Mouse (Mus musculus): ENCODE results near the gene Arhgap25.
"Not testable (repeated sequence)": the region's sequence is repeated elsewhere in the genome, so short reads cannot be mapped to it uniquely, and the experiment has no call there.

Gene Arhgap25

GRCm38 (mm10) chr6:87532953-87533710 is at the start of gene Arhgap25:
Gene Arhgap25, minus strand, starts transcription at chr6:87533259.
- DNase-seq, result peak; percentile 53

- DNase-seq, result peak; percentile 90
Measured at GRCm38 (mm10) chr6:87582456-87582855, 49.4 kb upstream of the Arhgap25 start.

DNA sequence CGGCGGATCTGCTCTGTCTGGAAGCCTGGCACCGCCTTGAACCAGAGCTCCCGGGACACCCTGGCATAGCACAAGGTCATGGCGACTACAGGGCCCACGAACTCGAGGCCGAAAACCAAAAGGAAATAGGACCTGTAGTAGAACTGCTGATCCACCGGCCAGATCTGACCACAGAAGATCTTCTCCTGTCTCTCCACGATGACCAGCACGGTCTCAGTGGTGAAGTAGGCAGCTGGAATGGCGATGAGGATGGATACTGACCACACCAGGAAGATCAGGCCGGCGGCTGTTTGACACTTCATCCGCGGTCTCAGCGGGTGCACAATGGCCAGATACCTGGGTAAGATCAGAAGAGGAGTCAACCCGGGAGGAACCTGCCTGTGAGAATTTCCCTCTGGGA is 48.5 kb upstream of the Arhgap25 start:
- no peak for DNase-seq

DNA sequence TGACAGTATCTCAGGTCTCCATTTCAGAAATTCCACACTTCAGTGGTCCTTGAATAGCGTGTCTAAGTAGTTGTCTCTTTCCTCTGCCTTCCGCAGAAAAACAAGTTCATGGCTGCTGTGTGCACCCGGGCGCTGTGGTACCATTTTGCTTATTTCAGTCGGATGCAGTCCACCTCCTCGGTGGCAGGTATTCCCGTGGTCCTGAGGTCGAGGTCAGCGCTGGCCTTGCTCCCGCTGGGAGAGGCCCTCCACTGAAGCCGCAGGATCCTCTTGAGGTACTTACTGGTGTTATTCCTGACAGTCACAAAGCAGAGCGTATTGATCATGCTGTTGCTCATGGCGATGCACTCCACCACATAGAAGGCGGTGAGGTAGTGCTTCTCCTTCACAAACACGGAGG is 48.0 kb upstream of the Arhgap25 start:
- no peak for DNase-seq

- no peak for DNase-seq
Measured at GRCm38 (mm10) chr6:87578247-87578646, 45.2 kb upstream of the Arhgap25 start.

- no peak for DNase-seq
Measured at GRCm38 (mm10) chr6:87576648-87577330, 43.7 kb upstream of the Arhgap25 start.

DNA sequence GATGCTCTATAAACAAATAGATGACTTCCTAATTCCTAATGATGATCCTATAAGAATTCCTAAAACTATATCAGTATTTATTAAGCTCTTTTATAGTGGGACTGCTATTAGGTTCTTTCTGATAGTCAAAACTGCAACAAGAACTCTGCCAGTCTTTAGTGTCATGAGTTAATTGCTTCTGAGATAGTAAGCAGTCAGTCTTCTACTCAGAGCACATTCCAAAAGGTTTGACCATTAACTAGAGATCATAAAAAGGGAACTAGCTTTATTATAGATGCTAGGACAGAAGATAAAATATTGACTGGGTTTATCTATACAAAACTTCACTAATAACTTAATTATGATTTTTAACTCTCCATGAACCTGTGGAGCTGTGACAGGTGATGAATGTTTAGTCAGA is 38.8 kb upstream of the Arhgap25 start:
- DNase-seq, result not testable (repeated sequence)

DNA sequence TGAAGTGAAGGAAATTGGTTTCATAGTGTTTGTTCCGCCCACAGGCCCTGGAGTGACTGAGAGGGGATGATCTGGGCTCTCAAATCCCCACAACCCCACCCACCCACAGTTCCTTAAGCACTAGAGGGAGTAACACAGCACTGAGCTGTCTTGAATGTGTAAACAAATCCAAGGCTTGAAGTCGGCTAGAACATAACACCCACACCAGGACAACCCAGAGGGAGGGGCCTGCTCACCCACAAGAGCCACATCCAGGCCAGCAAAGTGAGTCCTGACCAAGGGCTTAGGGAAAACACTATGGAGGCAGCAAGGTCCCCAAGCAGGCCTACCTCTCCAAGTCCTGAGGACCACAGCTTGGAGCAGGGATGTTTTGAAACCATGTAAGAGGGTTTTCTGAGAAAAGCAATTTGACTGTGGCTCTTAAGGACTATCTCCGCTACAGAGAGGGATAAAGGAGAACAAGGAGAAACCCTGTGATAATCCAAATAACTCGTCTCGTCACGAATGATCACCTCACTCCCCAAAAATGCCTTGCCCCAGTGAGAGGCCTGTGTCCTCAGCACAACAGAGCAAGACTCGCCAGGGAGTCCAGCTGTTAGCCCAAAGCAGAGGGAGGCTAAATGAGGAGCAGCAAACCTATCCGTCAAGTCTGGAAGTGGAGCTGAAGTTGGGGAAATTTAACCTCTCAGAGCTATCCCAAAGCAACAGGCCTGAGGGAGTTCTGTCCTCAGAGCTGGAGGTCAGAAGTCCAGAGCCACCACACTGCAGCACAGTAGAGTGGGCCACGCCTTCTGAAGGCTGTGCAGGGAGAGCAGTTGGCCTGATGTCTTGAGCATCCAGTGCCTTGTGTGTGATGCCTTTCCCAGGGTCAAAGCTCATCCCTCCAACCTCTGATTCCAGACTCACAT is 34.9 kb upstream of the Arhgap25 start:
- DNase-seq, result peak; percentile 55

GRCm38 (mm10) chr6:87565166-87565565 is 32.1 kb upstream of the Arhgap25 start:
- DNase-seq, result peak; percentile 42

- DNase-seq, result no peak
Measured at GRCm38 (mm10) chr6:87564356-87564755, 31.3 kb upstream of the Arhgap25 start.

GRCm38 (mm10) chr6:87553724-87554123 is 20.7 kb upstream of the Arhgap25 start:
- no peak for DNase-seq

DNA sequence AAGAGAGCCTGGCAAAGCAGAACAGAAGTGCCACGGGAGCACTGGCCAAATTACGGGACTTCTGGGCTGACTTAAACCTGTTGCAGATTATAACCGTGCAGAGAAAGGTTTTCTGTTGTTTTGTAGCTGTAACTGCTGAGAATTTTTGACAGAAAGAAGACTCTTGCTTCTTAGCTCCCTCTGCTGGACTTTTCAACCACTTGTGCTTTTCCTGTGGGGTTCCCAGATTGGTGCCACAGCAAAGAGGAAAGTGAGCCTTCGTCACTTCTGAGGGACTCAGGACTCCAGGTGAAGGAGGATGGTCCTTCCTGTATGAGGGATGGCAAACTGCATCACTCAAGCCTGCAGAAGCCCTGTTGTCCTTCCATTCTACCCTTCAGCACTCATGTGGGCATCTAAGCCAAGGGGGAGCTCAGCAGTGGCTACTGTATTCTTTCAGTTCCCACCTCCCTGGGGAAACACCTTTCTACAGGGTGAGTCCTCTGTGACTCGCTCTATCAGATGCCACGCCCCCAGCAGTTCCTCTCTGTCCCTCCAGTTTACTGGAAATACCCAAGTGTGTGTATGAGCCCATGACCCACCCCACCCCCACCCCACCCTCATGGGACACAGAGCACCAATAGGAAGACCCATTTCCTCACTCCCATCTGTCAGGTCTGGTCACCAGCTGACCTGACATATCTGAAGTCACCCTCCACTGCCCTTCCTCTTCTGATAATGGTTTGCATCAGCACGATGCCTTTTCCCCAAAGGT is 19.2 kb upstream of the Arhgap25 start:
- DNase-seq, result peak; percentile 63

DNA sequence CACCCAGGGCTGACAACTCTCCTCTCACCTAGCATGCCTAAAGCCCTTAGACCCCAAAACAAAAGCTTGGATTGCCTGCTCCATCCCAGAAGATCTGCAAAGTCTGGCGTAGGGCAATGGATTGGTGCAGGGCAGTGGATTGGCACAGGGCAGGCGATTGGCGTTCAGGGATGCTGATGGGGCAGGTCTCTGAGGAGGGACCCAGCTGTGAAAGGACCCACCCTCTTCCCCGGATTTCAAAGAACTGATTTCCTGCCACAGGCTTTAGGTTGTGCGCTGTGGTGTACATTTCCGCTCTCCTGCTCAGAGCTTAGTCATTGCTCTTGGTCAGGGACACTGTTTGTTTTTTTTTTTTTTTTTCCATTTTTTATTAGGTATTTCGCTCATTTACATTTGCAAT is 14.8 kb upstream of the Arhgap25 start:
- DNase-seq, result no peak

GRCm38 (mm10) chr6:87547431-87547830 is 14.4 kb upstream of the Arhgap25 start:
- no peak for DNase-seq

- DNase-seq, result no peak
Measured at GRCm38 (mm10) chr6:87545331-87546217, 12.5 kb upstream of the Arhgap25 start.

GRCm38 (mm10) chr6:87542027-87542426 is 9.0 kb upstream of the Arhgap25 start:
- DNase-seq, result peak; percentile 89

DNA sequence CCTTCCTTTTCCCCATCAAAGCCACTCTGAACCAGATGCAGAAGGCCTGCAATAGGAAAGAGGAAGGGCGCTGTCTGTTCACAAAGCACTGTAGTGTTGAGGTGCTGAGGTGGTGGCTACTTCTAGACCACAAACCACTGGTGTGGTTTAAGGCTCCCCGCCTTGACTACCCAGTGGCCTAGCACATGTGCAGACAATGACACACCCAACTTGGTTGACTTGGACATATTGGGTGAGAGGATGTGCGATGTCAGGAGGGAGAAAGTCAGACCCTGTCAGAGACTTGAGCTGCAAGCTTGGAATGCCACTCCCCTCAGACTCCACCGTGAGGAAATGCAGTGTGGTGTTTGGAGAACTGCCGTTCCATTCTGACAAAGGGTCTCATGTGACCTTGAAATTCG is 8.1 kb upstream of the Arhgap25 start:
- DNase-seq, result peak; percentile 72

- no peak for DNase-seq
Measured at GRCm38 (mm10) chr6:87538376-87539270, 5.6 kb upstream of the Arhgap25 start.

DNA sequence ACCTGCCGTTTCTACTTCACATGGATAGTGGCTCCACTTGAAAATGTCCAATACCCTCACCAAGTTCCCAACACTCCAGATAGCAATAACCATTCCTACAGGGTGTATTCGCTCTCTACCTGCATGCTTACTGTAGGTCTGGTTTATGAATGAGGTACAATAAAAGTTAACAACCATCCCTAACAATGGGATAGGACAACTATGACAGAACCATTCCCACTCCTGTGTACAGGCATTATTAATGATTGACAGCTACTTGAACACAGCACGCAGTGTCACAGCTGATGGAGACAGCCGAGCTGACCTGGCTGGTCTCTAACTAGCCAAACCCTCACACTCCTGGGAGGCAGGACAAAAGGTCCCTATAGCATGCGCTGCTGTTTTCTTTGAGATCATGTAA is 4.6 kb upstream of the Arhgap25 start:
- DNase-seq, result no peak

DNA sequence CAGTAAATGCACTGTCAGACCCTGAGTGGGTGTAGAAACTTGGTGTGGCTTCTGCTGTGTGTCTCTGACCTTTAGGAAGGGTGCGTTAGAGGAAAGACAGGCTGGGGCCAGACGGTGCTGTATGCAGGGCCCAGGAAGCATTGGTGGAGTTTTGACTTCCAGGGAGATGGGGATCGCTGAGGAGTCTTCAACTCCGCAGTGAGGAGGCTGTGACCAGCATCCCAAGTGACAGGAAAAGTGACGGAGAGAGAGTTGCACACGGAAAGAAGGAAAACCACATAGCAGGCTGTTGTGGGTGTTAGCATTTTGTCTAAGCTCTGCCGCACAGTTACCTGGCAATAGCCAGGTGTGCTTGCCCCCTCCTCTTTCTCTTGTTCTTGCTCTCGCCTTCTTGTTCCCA is 3.2 kb upstream of the Arhgap25 start:
- no peak for DNase-seq
